Mouse (Mus musculus) bone marrow, adult 2 months (tissue): ENCODE results near the gene Tmem136.

Experiments used
- CTCF ChIP-seq: fragments of 200-500 bp; IDR thresholded peaks from 2 replicates; pipeline ENCODE4 v1.5.1; 2011; ENCODE audit warnings: low read length, control low read depth; ENCODE audit not compliant: control insufficient read depth, insufficient read depth
- POLR2A ChIP-seq: fragments of 200-500 bp; IDR thresholded peaks from 2 replicates; pipeline ENCODE4 v1.6.1; 2011; ENCODE audit warnings: low read depth, mild to moderate bottlenecking, control low read depth, low read length, borderline replicate concordance; ENCODE audit not compliant: control insufficient read depth

- TF ChIP-seq CTCF = no peak
- no peak for TF ChIP-seq POLR2A
Measured at GRCm38 (mm10) chr9:43094828-43095227, 21.5 kb downstream of the Tmem136 start.
